Mouse (Mus musculus) Patski (cell line): ENCODE measurements around the gene Gm28048. TPM values are rescaled to one million over a fixed set of nuclear protein-coding genes. Genes with fewer than 3 reads are reported as not detected.

Experiments used
- ATAC-seq: fragments of 100-300 bp; one replicate; pipeline ENCODE4 v1.8.0; 2021
- CTCF ChIA-PET: fragments of 350-600 bp; sonication (Branson Sonifier 250); formaldehyde crosslinking; loops from one replicate; lab custom pipeline; 2022; ENCODE audit warnings: inconsistent platforms; lab: Charles Lee
- POLR2A ChIA-PET: fragments of 350-600 bp; sonication (Branson Sonifier 250); formaldehyde crosslinking; loops from one replicate; lab custom pipeline; 2022; ENCODE audit warnings: antibody characterized with exemption, inconsistent platforms; lab: Charles Lee
- DNase-seq: peaks from one replicate; pipeline ENCODE4 v3.0.0-alpha.2; 2011; ENCODE audit warnings: low read depth, low spot score
- H3K27me3 ChIP-seq: fragments of 371-371 bp; one replicate; pipeline ENCODE4 v1.5.1; 2021
- CTCF ChIP-seq: fragments of 100-300 bp; IDR thresholded peaks from one replicate; pipeline ENCODE4 v1.5.1; 2021
- in situ Hi-C: fragments of 300-500 bp; cut with MboI; formaldehyde crosslinking; loops from 3 replicates; pipeline ENCODE4 v1.11.1; 2018; ENCODE audit warnings: low pct_unique_long_range_greater_than_20kb, mixed read lengths
- polyA plus RNA-seq: library from polyadenylated mRNA; unstranded; gene quantifications from one replicate; pipeline ENCODE4 v1.2.3, GENCODE M21; 2021

The Gm28048 gene
- polyA plus RNA-seq, 1 experiment from 2014 or later = 14.7 TPM

DNA sequence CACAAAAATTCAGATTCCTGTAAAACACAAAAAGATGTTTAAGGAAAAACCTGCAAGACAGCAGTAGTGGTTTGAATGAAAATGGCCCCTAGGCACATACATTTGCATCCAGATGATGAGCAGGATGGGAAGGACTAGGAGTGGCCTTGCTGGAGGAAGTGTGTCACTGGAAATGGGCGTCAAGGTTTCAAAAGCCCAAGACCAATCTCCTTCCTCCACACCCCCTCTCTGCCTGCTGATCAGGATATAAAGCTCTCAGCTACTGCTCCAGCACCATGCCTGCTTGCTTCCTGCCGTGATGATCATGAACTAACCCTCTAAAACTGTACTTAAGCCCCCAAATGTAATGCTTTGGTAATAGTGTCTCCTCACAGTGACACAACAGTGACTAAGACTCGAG lies 81.8 kb downstream of the Gm28048 start:
- in situ Hi-C loops = no loop called here
- ATAC-seq (no peak), DNase-seq (no peak)
- ChIA-PET POLR2A (no interaction called here), CTCF (interaction anchor here (0.6 to 1.2 kb wide), 3 partner anchors 13 to 164 kb away, joined by 3 read pairs; no protein-coding TSS in a partner anchor)
- no peak for TF ChIP-seq CTCF
- H3K27me3 ChIP-seq = no peaks in the 10 kb centered on the region

DNA sequence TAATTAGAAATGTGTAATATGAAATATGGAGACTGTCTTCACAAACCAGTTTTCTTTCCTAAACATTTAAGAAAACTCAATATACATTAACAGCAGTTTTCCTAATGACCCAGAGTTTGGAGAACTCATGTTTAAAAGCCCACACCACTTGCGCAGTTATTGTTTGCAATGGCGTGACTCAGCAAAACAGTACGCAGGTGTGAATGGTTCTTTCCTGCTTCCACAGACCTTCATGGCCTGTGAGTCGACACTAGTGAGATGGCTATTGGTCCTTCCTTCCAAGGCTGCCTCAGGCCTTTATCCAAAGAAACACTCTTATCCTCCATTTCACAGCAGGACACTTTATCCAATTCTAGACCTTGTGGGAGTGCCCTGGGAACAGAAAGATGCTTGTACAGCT lies 84.2 kb downstream of the Gm28048 start:
- no peaks in the 10 kb centered on the region for H3K27me3 ChIP-seq
- TF ChIP-seq CTCF = no peak
- ATAC-seq = no peak
- in situ Hi-C loops = no loop called here
- ChIA-PET POLR2A (no interaction called here), CTCF (interaction anchor here (1.2 to 1.6 kb wide), 2 partner anchors 30 to 41 kb away, joined by 3 to 6 read pairs; no protein-coding TSS in a partner anchor)
- no peak for DNase-seq

DNA sequence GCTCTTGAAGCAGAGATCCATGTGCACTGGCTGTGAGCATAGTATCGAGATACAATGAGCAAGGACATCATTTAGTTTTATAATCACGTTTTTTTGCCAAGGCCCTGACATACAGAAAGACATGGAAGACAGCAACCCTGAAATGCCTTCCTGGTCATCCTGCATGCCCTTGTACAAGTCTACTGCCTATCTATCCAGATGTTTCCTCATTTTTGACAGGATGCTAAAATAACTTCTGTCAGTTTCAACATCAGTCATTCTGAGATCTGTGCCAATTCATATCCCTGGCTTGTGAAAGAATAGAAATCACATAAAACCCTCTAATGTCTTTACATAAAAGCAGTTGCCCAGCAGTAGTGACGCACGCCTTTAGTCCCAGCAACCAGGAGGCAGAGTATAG lies 84.8 kb downstream of the Gm28048 start:
- TF ChIP-seq CTCF = no peak
- CTCF ChIA-PET = interaction anchor here (1.6 kb wide), 1 partner anchor 29 kb away, joined by 6 read pairs; no protein-coding TSS in a partner anchor
- no peak for DNase-seq
- no peak for ATAC-seq
- in situ Hi-C loops = no loop called here
- POLR2A ChIA-PET = no interaction called here
- no peaks in the 10 kb centered on the region for H3K27me3 ChIP-seq

DNA sequence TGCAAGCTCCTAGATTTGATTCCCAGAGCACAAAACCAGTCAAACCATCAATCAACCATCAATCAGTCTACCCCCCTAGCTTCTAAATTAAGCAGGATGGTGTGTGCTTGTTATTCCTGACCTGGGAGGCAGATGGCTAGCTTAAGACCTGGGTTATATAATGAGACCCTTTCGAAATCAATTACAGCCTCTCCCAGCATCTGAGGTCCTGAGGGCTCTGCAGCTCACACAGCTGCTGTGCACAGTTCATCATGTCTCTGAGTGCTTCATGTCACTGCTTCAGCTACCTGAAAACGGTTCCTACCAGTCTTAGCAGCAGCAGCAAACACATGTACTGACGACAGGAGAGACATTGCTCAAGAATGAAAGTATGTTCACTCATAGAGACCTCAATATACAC lies 88.8 kb downstream of the Gm28048 start:
- TF ChIP-seq CTCF = no peak
- ChIA-PET POLR2A (no interaction called here), CTCF (interaction anchor here (1.0 to 1.8 kb wide), 3 partner anchors 11 to 30 kb away, joined by 3 to 5 read pairs (median 3); no protein-coding TSS in a partner anchor)
- H3K27me3 ChIP-seq = no peaks in the 10 kb centered on the region
- in situ Hi-C loops = no loop called here
- ATAC-seq (no peak), DNase-seq (no peak)

DNA sequence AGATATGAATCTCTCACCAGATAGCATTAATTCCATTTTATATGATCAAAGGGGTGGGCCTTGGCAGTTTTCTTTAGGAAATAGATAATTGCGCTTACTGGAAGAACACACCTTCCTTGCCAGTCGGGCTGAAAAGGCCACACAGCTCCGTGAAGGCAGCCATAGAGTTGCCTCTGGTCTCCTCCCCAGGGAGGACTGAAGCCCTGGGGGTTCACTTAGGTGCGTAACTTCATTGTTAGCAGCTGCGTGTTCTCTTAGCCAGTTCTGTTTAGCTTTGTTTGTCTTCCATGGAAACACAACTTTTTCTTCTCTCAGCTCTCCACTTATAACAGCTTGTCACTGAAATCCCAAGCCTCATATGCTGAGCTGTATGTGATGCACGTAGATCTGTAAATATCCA lies 89.4 kb downstream of the Gm28048 start:
- in situ Hi-C loops = no loop called here
- no peaks in the 10 kb centered on the region for H3K27me3 ChIP-seq
- ATAC-seq (no peak), DNase-seq (no peak)
- TF ChIP-seq CTCF = no peak
- CTCF ChIA-PET = interaction anchor here (1.0 to 1.8 kb wide), 3 partner anchors 11 to 30 kb away, joined by 3 to 5 read pairs (median 3); no protein-coding TSS in a partner anchor
- POLR2A ChIA-PET = no interaction called here

DNA sequence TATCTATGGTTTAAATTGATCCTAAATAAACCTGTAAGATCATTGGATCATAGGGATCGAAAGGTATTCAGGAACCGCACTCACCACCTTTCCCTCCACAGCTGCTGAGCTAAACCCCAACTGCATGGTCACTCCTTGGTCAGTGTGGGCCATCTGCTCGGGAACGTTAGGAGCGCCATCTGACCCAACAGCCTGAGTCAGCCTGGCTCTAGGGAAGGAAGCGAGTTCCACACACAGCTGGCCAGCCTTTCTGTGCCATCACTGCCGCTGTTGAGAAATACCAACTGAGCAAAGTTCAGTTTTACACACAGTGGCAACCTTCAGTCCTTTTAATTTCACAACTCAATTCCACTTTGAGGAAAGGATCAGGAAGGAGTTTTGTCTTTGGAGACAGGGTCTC lies 90.0 kb downstream of the Gm28048 start:
- CTCF ChIA-PET = interaction anchor here (1.1 to 1.8 kb wide), 2 partner anchors 12 to 29 kb away, joined by 3 to 5 read pairs; no protein-coding TSS in a partner anchor
- DNase-seq (no peak), ATAC-seq (no peak)
- no peak for TF ChIP-seq CTCF
- POLR2A ChIA-PET = no interaction called here
- in situ Hi-C loops = no loop called here
- no peaks in the 10 kb centered on the region for H3K27me3 ChIP-seq

DNA sequence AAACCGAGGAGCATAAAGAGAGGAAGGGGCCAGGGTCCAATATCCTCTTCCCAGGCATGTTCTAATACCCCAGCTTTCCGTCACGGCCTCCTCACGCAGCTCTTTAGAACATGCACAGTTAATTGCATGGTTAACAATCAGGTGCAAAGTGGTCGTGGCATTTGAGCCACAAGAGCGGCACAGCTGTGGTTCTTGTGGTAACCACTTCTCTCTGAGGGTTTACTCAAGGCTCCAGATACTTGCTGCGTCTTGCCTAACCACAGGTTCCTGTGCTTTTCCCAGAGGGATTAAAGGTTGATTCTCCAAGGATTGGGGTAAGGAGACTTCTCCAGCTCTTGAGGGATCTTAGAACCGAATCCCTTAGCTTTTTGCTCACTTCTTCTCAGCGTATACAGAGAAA lies 90.6 kb downstream of the Gm28048 start:
- CTCF ChIA-PET = interaction anchor here (0.9 to 1.0 kb wide), 2 partner anchors 19 to 46 kb away, joined by 3 read pairs; no protein-coding TSS in a partner anchor

DNA sequence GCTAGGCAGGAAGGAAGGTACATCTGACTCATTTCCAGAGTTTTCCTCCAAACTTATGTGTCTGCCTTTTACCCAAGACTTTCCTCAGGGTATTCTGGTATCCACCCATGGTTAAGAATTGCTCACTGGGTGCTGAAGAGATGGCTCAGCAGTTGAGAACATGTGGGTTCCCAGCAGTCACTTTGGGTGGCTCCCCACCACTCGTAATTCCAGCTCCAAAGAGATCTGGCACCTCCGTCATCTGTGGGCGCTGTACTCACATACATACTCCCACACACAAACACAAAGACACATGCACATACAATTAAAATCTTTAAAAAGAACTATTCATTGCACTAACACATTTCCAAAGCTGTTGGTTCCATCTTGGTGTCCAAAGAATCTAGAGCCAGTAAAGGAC lies 92.7 kb downstream of the Gm28048 start:
- ChIA-PET POLR2A (interaction anchor here (0.6 kb wide), 1 partner anchor 74 kb away, joined by 3 read pairs; no protein-coding TSS in a partner anchor), CTCF (no interaction called here)
- ATAC-seq (no peak), DNase-seq (no peak)
- TF ChIP-seq CTCF = no peak
- no peaks in the 10 kb centered on the region for H3K27me3 ChIP-seq
- in situ Hi-C loops = no loop called here

More for the DNA sequence above, 90.6 kb downstream of the Gm28048 start:
- POLR2A ChIA-PET = interaction anchor here (1.2 kb wide), 1 partner anchor 19 kb away, joined by 3 read pairs; no protein-coding TSS in a partner anchor
- in situ Hi-C loops = no loop called here
- no peak for DNase-seq
- no peak for TF ChIP-seq CTCF
- H3K27me3 ChIP-seq = no peaks in the 10 kb centered on the region
- no peak for ATAC-seq

DNA sequence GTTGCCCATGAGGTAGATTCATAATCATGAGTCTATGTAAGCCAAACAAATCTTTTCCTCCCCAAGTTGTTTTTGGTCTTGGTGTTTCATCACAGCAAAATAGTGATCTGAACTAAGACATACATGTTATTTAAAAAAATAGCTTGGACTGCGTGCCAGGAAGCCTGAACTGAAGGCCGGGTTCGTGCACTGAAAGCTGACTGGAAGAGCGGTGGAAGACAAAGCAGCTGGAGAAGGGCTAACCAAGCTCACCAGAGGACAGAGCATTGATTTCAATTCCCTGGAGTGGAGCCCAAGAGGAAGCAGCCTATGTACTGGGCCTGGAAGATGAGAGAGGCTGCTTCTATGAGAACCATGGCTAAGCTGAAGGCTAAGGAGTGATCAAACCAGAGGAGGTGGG lies 94.9 kb downstream of the Gm28048 start:
- no peak for ATAC-seq
- ChIA-PET CTCF (interaction anchor here (1.3 kb wide), 1 partner anchor 29 kb away, joined by 3 read pairs; no protein-coding TSS in a partner anchor), POLR2A (no interaction called here)
- DNase-seq = no peak
- in situ Hi-C loops = no loop called here
- no peaks in the 10 kb centered on the region for H3K27me3 ChIP-seq
- no peak for TF ChIP-seq CTCF

DNA sequence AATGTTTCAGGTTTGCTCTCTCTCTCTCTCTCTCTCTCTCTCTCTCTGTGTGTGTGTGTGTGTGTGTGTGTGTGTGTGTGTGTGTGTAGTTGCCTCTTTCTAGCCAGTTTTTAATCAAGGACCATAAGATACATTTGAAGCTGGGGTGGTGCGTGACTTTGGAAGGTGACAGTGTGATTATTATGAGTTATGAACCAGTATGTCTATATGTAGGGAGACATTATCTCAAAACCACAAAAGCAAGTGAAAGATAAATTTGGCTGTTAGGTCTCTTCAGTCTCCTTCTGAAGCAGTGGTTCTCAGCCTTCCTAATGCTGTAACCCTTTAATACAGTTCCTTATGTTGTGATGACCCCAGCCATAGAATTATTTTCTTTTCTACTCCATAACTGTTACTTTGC lies 96.5 kb downstream of the Gm28048 start:
- H3K27me3 ChIP-seq = no peaks in the 10 kb centered on the region
- in situ Hi-C loops = no loop called here
- no peak for ATAC-seq
- ChIA-PET CTCF (no interaction called here), POLR2A (no interaction called here)
- DNase-seq = no peak
- no peak for TF ChIP-seq CTCF

DNA sequence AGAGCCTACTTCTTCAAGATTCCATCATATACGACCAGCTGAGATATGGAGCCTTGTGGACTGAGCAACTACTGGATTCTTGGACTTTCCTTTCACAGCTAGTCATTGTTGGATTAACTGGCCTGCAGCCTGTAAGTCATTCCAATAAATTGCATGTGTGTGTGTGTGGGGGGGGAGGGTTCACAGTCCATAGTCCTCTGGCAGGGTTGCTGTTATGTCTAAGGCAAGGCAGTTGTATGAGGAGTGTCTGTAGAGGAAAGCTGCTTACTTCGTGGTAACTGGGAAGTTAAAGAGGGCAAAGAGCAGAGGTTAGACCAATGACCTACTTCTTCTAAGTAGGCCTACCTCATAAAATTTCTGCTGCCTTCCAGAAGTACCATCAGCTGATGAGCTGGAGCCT lies 98.2 kb downstream of the Gm28048 start:
- CTCF ChIA-PET = interaction anchor here (0.9 kb wide), 1 partner anchor 22 kb away, joined by 3 read pairs; no protein-coding TSS in a partner anchor
- no peak for ATAC-seq
- no peaks in the 10 kb centered on the region for H3K27me3 ChIP-seq
- POLR2A ChIA-PET = interaction anchor here (0.5 kb wide), 1 partner anchor 252 kb away, joined by 7 read pairs; no protein-coding TSS in a partner anchor
- TF ChIP-seq CTCF = no peak
- in situ Hi-C loops = no loop called here
- no peak for DNase-seq
